Mouse (Mus musculus) lung, adult 2 months (tissue): Measurements from ENCODE around the gene Rragc. TPM values are rescaled to one million over a fixed set of nuclear protein-coding genes. Genes with fewer than 3 reads are reported as not detected.

Source experiments
- DNase-seq: peaks from one replicate; pipeline ENCODE4 v3.0.0; 2022
- H3K4me1 ChIP-seq: fragments of 200-500 bp; 2 replicates; pipeline ENCODE4 v1.6.1; 2011; ENCODE audit warnings: low read length; ENCODE audit not compliant: control insufficient read depth, insufficient read depth
- H3K4me3 ChIP-seq: fragments of 200-500 bp; replicated peaks from 2 replicates; pipeline ENCODE3; 2011; ENCODE audit warnings: low read depth, mild to moderate bottlenecking, control low read depth, low read length; ENCODE audit errors: extremely low read depth
- CTCF ChIP-seq: fragments of 200-500 bp; IDR thresholded peaks from 2 replicates; pipeline ENCODE4 v1.5.1; 2011; ENCODE audit warnings: mild to moderate bottlenecking, low read length, control low read depth; ENCODE audit not compliant: insufficient read depth
- POLR2A ChIP-seq: fragments of 200-500 bp; IDR thresholded peaks from 2 replicates; pipeline ENCODE4 v1.6.1; 2011; ENCODE audit warnings: low read depth, mild to moderate bottlenecking, control low read depth, low read length, borderline replicate concordance; ENCODE audit errors: extremely low read depth
- WGBS: fragments of 180-500 bp; shearing (Covaris S2); methylation state at CpG from one replicate; pipeline ENCODE4 v1.1.7; 2018; 5-methylcytosine and 5-hydroxymethylcytosine counted together
- polyA plus RNA-seq: library from polyadenylated mRNA; depleted of rRNA; stranded (reverse); fragments of >200 nt; gene quantifications from 2 replicates; pipeline ENCODE4 v1.2.3, GENCODE M21; 2012

Gene Rragc
- polyA plus RNA-seq, 1 experiment, result 49.6 TPM

GRCm38 (mm10) chr4:123947149-123947548, 29.9 kb downstream of the Rragc start:
- Histone ChIP-seq H3K4me3 (no peak overlapping the region), H3K4me1 (no peaks in the 10 kb centered on the region)
- WGBS, result 42% methylated on average over 5 of the region's 5 CpGs
- no peak for DNase-seq
- TF ChIP-seq POLR2A, result no peak
- TF ChIP-seq CTCF, result no peak

- 81% methylated on average over 6 of the region's 6 CpGs for WGBS
- H3K4me1 ChIP-seq, result no peaks in the 10 kb centered on the region
- no peak overlapping the region for H3K4me3 ChIP-seq
- TF ChIP-seq POLR2A (no peak), CTCF (no peak)
- DNase-seq, result no peak
Measured at GRCm38 (mm10) chr4:123948901-123949300, 31.7 kb downstream of the Rragc start.

GRCm38 (mm10) chr4:123949649-123950048, 32.4 kb downstream of the Rragc start:
- H3K4me1 ChIP-seq, result no peaks in the 10 kb centered on the region
- H3K4me3 ChIP-seq, result no peak overlapping the region
- TF ChIP-seq CTCF, result no peak
- TF ChIP-seq POLR2A, result no peak
- no peak for DNase-seq
- 59% methylated on average over 10 of the region's 10 CpGs for WGBS

- Histone ChIP-seq H3K4me3 (no peak overlapping the region), H3K4me1 (no peaks in the 10 kb centered on the region)
- 48% methylated on average over 7 of the region's 8 CpGs for WGBS
- no peak for TF ChIP-seq POLR2A
- no peak for TF ChIP-seq CTCF
- no peak for DNase-seq
Measured at GRCm38 (mm10) chr4:123952059-123952458, 34.8 kb downstream of the Rragc start.

- Histone ChIP-seq H3K4me1 (no peaks in the 10 kb centered on the region), H3K4me3 (no peak overlapping the region)
- no peak for TF ChIP-seq POLR2A
- peak; percentile 24; the same call in 1 of the 2 replicates for TF ChIP-seq CTCF
- DNase-seq, result peak; percentile 69
- 5% methylated on average over 31 of the region's 31 CpGs for WGBS
Measured at GRCm38 (mm10) chr4:123956703-123957491, 39.7 kb downstream of the Rragc start.

GRCm38 (mm10) chr4:123957492-123957808, 40.2 kb downstream of the Rragc start:
- TF ChIP-seq CTCF, result no peak
- no peak for TF ChIP-seq POLR2A
- H3K4me1 ChIP-seq, result no peaks in the 10 kb centered on the region
- 59% methylated on average over 4 of the region's 4 CpGs for WGBS
- H3K4me3 ChIP-seq, result no peak overlapping the region
- DNase-seq, result no peak

GRCm38 (mm10) chr4:123957891-123958290, 40.6 kb downstream of the Rragc start:
- no peak for DNase-seq
- TF ChIP-seq CTCF (no peak), POLR2A (no peak)
- 55% methylated on average over 4 of the region's 4 CpGs for WGBS

GRCm38 (mm10) chr4:123960955-123961354, 43.7 kb downstream of the Rragc start:
- TF ChIP-seq POLR2A, result no peak
- TF ChIP-seq CTCF, result no peak
- 46% methylated on average over 4 of the region's 4 CpGs for WGBS

More at GRCm38 (mm10) chr4:123957891-123958290, 40.6 kb downstream of the Rragc start:
- Histone ChIP-seq H3K4me3 (no peak overlapping the region), H3K4me1 (no peaks in the 10 kb centered on the region)

GRCm38 (mm10) chr4:123962721-123963120, 45.5 kb downstream of the Rragc start:
- WGBS, result 60% methylated on average over 9 of the region's 9 CpGs

More at GRCm38 (mm10) chr4:123960955-123961354, 43.7 kb downstream of the Rragc start:
- no peak for DNase-seq
- Histone ChIP-seq H3K4me1 (no peaks in the 10 kb centered on the region), H3K4me3 (no peak overlapping the region)

More at GRCm38 (mm10) chr4:123962721-123963120, 45.5 kb downstream of the Rragc start:
- Histone ChIP-seq H3K4me3 (no peak overlapping the region), H3K4me1 (no peaks in the 10 kb centered on the region)
- TF ChIP-seq POLR2A (no peak), CTCF (no peak)
- no peak for DNase-seq
